Mouse (Mus musculus): ENCODE measurements around the gene Prss27. TPM values are rescaled to one million over a fixed set of nuclear protein-coding genes. Genes with fewer than 3 reads are reported as not detected.
A peak's percentile ranks its signal among the peaks of the same experiment; 100 is the strongest.
"Not testable (repeated sequence)": the region's sequence is repeated elsewhere in the genome, so short reads cannot be mapped to it uniquely, and the experiment has no call there.

The Prss27 gene
- polyA plus RNA-seq, 1 experiment, result not detected

DNA sequence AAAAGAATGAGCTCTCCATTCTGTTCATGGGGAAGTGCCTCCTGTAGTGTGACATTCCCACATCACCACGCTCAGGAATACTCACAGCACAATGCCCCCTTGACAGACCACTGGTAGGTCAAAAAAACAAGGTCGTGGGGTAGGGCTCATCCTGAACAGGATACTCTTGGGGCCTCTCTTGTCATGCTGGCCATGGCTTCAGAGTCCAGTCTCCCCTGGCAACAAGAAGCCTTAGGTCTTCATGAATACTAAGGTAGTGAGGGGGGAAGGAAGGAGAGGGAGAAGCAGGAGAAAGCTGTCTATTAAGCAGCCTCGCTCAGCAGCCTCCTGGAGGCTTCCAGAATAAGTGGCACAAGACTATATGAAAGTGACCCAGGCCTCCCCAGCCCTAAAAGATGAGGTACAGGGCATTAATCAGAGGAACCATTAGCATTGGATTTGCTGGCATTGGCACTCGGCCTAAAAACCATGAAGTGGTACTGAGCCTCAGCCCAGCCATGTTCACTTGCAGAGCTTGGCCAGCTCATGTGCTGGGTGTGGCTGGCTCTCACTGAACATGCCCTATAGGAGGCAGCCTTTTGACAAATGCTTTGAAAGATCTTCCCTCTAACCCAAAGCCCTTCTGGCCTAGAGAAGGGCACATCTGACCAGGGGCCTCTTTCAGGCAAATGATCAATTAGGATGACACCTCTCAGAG lies 24.7 kb downstream of the Prss27 start:
- Histone ChIP-seq H3K4me3 (replicated peaks; ENCODE audit: control insufficient read depth, low read depth, low read length) (no peak overlapping the region), H3K4me1 (ENCODE audit: control insufficient read depth, insufficient read depth, low read length) (no peaks in the 10 kb centered on the region), H3K27ac (ENCODE audit: control insufficient read depth, insufficient read depth, low read depth, low read length, poor library complexity) (no peak overlapping the region)
- no peak for TF ChIP-seq CTCF (IDR thresholded peaks at IDR 0.05; ENCODE audit: control insufficient read depth, insufficient read depth, low read length)
- no peak for TF ChIP-seq POLR2A (IDR thresholded peaks at IDR 0.05; ENCODE audit: borderline replicate concordance, control insufficient read depth, low read depth, low read length)
- whole genome bisulfite sequencing, result 79% methylated on average over 4 of the region's 4 CpGs

DNA sequence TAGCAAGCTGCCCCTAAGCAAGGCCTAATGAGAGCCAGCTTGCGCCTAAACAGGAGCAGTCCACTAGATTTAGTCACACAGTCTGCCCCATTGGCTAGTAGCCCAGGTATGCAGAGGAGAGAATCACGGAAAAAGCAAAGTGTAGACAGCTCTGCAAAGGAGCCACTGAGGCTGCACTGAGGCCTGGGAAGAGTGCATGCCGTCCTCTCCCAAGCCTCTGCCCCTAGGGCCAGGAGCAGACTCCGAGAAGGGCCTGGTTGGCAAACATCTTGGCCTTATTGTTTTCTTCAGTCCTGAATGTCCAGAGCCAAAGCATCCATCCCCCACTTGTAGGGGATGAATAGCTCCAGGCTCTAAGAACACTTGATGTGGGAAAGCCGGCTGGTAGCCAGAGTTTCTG lies 30.3 kb downstream of the Prss27 start:
- TF ChIP-seq POLR2A (IDR thresholded peaks at IDR 0.05; ENCODE audit: borderline replicate concordance, control insufficient read depth, low read depth, low read length) (no peak), CTCF (IDR thresholded peaks at IDR 0.05; ENCODE audit: control insufficient read depth, insufficient read depth, low read length) (no peak)
- WGBS, result 86% methylated on average over 5 of the region's 5 CpGs
- no peak overlapping the region for H3K27ac ChIP-seq (ENCODE audit: control insufficient read depth, insufficient read depth, low read depth, low read length, poor library complexity)
- no peak overlapping the region for H3K4me3 ChIP-seq (replicated peaks; ENCODE audit: control insufficient read depth, low read depth, low read length)
- H3K4me1 ChIP-seq (ENCODE audit: control insufficient read depth, insufficient read depth, low read length), result peaks cover 1% of the 10 kb centered on the region

DNA sequence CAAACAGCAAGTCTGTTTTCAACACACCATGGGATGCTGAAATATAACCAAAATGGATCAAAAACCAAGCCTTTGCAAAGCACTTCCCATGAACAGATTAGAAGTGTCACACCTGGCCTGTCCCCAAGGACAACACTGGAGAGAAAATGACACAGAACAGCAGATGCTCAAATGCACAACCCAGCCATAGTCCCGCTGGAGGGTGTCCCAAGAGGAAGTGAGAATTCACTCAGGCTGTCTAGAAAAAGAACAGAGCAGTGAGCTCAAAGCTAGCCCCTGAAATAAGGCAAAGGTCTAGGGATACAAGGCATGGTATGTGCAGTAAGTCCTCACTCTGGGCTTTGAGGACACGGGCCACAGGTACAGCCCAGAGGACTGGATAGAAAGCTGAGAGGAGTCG lies 31.6 kb downstream of the Prss27 start:
- no peak for TF ChIP-seq POLR2A (IDR thresholded peaks at IDR 0.05; ENCODE audit: borderline replicate concordance, control insufficient read depth, low read depth, low read length)
- no peak for TF ChIP-seq CTCF (IDR thresholded peaks at IDR 0.05; ENCODE audit: control insufficient read depth, insufficient read depth, low read length)
- WGBS, result 76% methylated on average over 3 of the region's 3 CpGs
- no peak overlapping the region for H3K4me3 ChIP-seq (replicated peaks; ENCODE audit: control insufficient read depth, low read depth, low read length)
- H3K27ac ChIP-seq (ENCODE audit: control insufficient read depth, insufficient read depth, low read depth, low read length, poor library complexity), result no peak overlapping the region
- H3K4me1 ChIP-seq (ENCODE audit: control insufficient read depth, insufficient read depth, low read length), result peaks cover 1% of the 10 kb centered on the region

DNA sequence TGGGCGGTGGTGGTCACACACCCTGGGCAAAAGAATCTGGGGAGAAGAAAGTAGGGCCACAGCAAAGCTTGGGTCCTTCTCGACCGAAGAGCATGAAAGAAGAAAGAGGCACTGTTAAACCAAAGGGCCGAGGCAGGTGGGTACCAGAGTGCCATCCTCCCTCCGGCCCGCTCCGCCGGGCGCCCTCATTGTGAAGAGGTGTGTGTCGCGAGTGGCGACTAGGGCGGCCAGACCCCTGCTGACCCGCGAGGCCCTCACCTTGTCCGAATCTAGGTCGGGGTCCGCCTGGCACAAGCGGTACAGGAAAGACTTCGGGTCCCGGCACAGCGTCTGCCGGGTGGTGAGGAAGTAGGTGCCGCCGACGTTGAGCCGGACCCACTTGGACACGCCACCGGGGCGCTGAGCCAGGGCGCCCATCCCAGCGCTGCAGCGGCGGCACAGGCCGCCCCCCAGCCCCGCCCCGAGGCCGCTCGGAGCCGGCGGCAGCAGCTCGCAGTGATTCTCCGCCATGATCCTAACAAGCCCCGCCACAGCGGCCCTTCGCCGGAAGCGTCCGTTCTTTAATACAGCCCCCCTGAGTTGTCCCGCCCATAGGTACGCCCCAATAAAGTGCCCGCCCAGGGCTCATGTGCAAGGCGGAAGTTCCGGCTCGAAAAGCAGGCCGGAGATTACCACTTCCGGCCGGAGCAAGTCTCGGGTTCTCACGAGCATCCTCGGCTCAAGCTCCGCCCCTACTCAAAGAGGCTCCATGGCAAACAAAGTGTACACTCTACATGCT lies 35.2 kb downstream of the Prss27 start, which contains the start of gene Kctd5:
Gene Kctd5 (minus strand): TSS at position 567 of the 778 bp plus-strand sequence.
- Histone ChIP-seq H3K27ac (ENCODE audit: control insufficient read depth, insufficient read depth, low read depth, low read length, poor library complexity) (peak within 1 kb of the TSS; percentile 56), H3K4me3 (replicated peaks; ENCODE audit: control insufficient read depth, low read depth, low read length) (peak within 1 kb of the TSS; percentile 92), H3K4me1 (ENCODE audit: control insufficient read depth, insufficient read depth, low read length) (peaks cover 1% of the 10 kb centered on the region)
- TF ChIP-seq POLR2A (IDR thresholded peaks at IDR 0.05; ENCODE audit: borderline replicate concordance, control insufficient read depth, low read depth, low read length), result peak; percentile 56; the same call in 1 of the 2 replicates
- no peak for TF ChIP-seq CTCF (IDR thresholded peaks at IDR 0.05; ENCODE audit: control insufficient read depth, insufficient read depth, low read length)
- WGBS, result under 1% methylated on average over 62 of the region's 62 CpGs

DNA sequence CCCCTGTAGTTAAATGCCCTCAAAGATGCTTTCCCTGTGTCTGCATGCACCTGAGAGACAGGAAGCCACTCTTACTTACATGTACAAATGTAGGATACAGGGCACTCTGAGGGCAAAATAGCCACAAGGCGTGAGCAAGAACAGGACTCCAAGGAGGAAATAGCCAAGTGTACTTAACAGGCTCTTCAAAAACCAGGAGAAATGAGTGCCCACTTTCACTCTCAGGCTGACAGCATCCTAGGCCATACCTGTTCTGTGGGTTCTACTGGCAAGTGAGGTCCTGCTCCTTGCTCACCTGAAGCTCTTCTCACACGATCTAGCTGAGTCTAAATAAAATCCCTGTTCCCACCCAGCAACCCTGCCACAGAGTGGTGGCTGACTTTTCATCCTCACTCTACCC lies 39.2 kb downstream of the Prss27 start:
- no peak overlapping the region for H3K27ac ChIP-seq (ENCODE audit: control insufficient read depth, insufficient read depth, low read depth, low read length, poor library complexity)
- TF ChIP-seq CTCF (IDR thresholded peaks at IDR 0.05; ENCODE audit: control insufficient read depth, insufficient read depth, low read length), result no peak
- TF ChIP-seq POLR2A (IDR thresholded peaks at IDR 0.05; ENCODE audit: borderline replicate concordance, control insufficient read depth, low read depth, low read length), result no peak
- no peak overlapping the region for H3K4me3 ChIP-seq (replicated peaks; ENCODE audit: control insufficient read depth, low read depth, low read length)
- H3K4me1 ChIP-seq (ENCODE audit: control insufficient read depth, insufficient read depth, low read length), result no peaks in the 10 kb centered on the region; the same call in 1 of the 2 replicates
- 85% methylated on average over 2 of the region's 2 CpGs for WGBS

DNA sequence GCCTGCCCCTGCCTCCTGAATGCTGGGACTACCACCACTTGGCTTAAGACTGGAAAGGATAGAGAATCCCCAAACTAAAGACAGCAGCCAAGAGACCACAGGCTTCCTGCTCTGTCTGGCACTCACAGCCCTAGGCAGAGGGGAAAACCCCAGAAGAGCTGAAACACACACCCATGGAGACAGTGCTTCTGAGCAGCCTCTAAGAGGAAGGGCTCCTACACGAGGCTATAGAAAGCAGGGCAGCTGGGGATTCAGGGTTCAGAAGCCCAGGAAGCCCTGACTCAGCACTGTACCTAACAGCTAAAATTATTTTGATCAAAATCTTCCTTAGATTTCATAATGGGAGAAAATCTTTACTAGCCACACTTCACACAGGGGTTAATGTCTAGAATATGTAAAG lies 46.6 kb downstream of the Prss27 start:
- TF ChIP-seq POLR2A (IDR thresholded peaks at IDR 0.05; ENCODE audit: borderline replicate concordance, control insufficient read depth, low read depth, low read length) (no peak), CTCF (IDR thresholded peaks at IDR 0.05; ENCODE audit: control insufficient read depth, insufficient read depth, low read length) (no peak)
- H3K4me1 ChIP-seq (ENCODE audit: control insufficient read depth, insufficient read depth, low read length), result no peaks in the 10 kb centered on the region
- no peak overlapping the region for H3K4me3 ChIP-seq (replicated peaks; ENCODE audit: control insufficient read depth, low read depth, low read length)
- H3K27ac ChIP-seq (ENCODE audit: control insufficient read depth, insufficient read depth, low read depth, low read length, poor library complexity), result no peak overlapping the region
- 24% methylated on average over 1 of the region's 1 CpGs for WGBS

DNA sequence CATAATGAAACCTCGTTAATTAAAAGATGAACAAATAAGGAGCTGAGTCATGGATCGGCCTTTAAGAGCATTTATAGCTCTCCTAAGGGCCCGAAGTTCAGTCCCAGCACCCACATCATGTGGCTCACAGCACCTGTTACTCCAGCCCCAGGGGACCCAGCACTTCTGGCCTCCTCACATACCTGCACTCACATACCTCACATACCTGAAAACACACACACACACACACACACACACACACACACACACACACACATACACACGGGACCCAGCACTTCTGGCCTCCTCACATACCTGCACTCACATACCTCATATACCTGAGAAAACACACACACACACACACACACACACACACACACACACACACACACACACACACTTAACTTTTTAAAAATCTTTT lies 48.5 kb downstream of the Prss27 start:
- H3K27ac ChIP-seq (ENCODE audit: control insufficient read depth, insufficient read depth, low read depth, low read length, poor library complexity); H3K4me1 ChIP-seq (ENCODE audit: control insufficient read depth, insufficient read depth, low read length); H3K4me3 ChIP-seq (replicated peaks; ENCODE audit: control insufficient read depth, low read depth, low read length): not testable (repeated sequence)
- 85% methylated on average over 4 of the region's 4 CpGs for WGBS

DNA sequence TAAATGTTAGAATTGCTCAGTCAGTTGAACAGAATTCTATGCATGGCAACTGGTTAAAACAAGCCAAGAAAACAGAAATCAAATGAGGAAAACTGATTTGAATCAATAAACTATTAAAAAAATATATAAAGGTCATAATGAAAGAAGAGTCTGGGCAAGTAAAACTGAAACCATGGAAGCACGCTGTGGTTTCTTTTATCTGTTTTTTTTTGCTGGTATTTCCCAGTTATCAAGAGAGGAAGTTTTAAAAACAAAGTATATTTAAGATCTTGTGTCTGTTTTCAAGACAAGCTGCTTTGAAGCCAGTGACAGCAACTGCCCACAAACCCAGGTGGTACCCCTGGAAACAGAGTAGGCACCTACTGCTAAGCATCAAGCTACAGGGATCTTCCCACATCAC lies 52.6 kb downstream of the Prss27 start:
- no peak for TF ChIP-seq POLR2A (IDR thresholded peaks at IDR 0.05; ENCODE audit: borderline replicate concordance, control insufficient read depth, low read depth, low read length)
- TF ChIP-seq CTCF (IDR thresholded peaks at IDR 0.05; ENCODE audit: control insufficient read depth, insufficient read depth, low read length), result no peak
- WGBS, result 50% methylated on average over 1 of the region's 1 CpGs
- Histone ChIP-seq H3K4me3 (replicated peaks; ENCODE audit: control insufficient read depth, low read depth, low read length) (no peak overlapping the region), H3K4me1 (ENCODE audit: control insufficient read depth, insufficient read depth, low read length) (no peaks in the 10 kb centered on the region), H3K27ac (ENCODE audit: control insufficient read depth, insufficient read depth, low read depth, low read length, poor library complexity) (no peak overlapping the region)

Other genes with a start within 250 kb of the Prss27 start
- 328 and 487 TPM in 2 replicates for gene Srrm2, start 247.6 kb upstream of the Prss27 start, polyA plus RNA-seq (2011; ENCODE audit: insufficient read depth, insufficient read length, low replicate concordance, missing spikeins)
- gene Elob, start 209.0 kb upstream of the Prss27 start, polyA plus RNA-seq (2011; ENCODE audit: insufficient read depth, insufficient read length, low replicate concordance, missing spikeins), result 185 and 239 TPM in 2 replicates
- not detected in 2 replicates for gene Prss33, start 202.1 kb upstream of the Prss27 start, polyA plus RNA-seq (2011; ENCODE audit: insufficient read depth, insufficient read length, low replicate concordance, missing spikeins)
- not detected in 2 replicates for gene Prss32, start 194.3 kb upstream of the Prss27 start, polyA plus RNA-seq (2011; ENCODE audit: insufficient read depth, insufficient read length, low replicate concordance, missing spikeins)
- gene Prss41, start 194.0 kb upstream of the Prss27 start, polyA plus RNA-seq (2011; ENCODE audit: insufficient read depth, insufficient read length, low replicate concordance, missing spikeins), result not detected in 2 replicates
- gene Prss21, start 170.1 kb upstream of the Prss27 start, polyA plus RNA-seq (2011; ENCODE audit: insufficient read depth, insufficient read length, low replicate concordance, missing spikeins), result not detected in 2 replicates
- not detected in 2 replicates for gene Dcpp1, start 157.3 kb upstream of the Prss27 start, polyA plus RNA-seq (2011; ENCODE audit: insufficient read depth, insufficient read length, low replicate concordance, missing spikeins)
- gene Dcpp2, start 157.3 kb upstream of the Prss27 start, polyA plus RNA-seq (2011; ENCODE audit: insufficient read depth, insufficient read length, low replicate concordance, missing spikeins), result not detected in 2 replicates
- not detected in 2 replicates for gene Dcpp3, start 120.7 kb upstream of the Prss27 start, polyA plus RNA-seq (2011; ENCODE audit: insufficient read depth, insufficient read length, low replicate concordance, missing spikeins)
- gene Sbp, start 96.5 kb upstream of the Prss27 start, polyA plus RNA-seq (2011; ENCODE audit: insufficient read depth, insufficient read length, low replicate concordance, missing spikeins), result not detected in 2 replicates
- not detected in 2 replicates for gene Sbpl, start 82.9 kb upstream of the Prss27 start, polyA plus RNA-seq (2011; ENCODE audit: insufficient read depth, insufficient read length, low replicate concordance, missing spikeins)
- 6.8 TPM in 1 of 2 replicates, not detected in the other for gene Prss30, start 57.6 kb upstream of the Prss27 start, polyA plus RNA-seq (2011; ENCODE audit: insufficient read depth, insufficient read length, low replicate concordance, missing spikeins)
- gene Prss22, start 40.0 kb upstream of the Prss27 start, polyA plus RNA-seq (2011; ENCODE audit: insufficient read depth, insufficient read length, low replicate concordance, missing spikeins), result not detected in 2 replicates
- 11.4 and 13.6 TPM in 2 replicates for gene Kctd5, start 35.3 kb downstream of the Prss27 start, polyA plus RNA-seq (2011; ENCODE audit: insufficient read depth, insufficient read length, low replicate concordance, missing spikeins)
- gene Pdpk1, start 112.8 kb downstream of the Prss27 start, polyA plus RNA-seq (2011; ENCODE audit: insufficient read depth, insufficient read length, low replicate concordance, missing spikeins), result 15.7 and 18.7 TPM in 2 replicates
- 24.9 and 57.8 TPM in 2 replicates for gene Amdhd2, start 125.6 kb downstream of the Prss27 start, polyA plus RNA-seq (2011; ENCODE audit: insufficient read depth, insufficient read length, low replicate concordance, missing spikeins)
- gene Atp6v0c, start 131.6 kb downstream of the Prss27 start, polyA plus RNA-seq (2011; ENCODE audit: insufficient read depth, insufficient read length, low replicate concordance, missing spikeins), result 159 and 256 TPM in 2 replicates
- 4.2 and 10.6 TPM in 2 replicates for gene Tbc1d24, start 167.4 kb downstream of the Prss27 start, polyA plus RNA-seq (2011; ENCODE audit: insufficient read depth, insufficient read length, low replicate concordance, missing spikeins)
- 0.27 and 0.37 TPM in 2 replicates for gene Ntn3, start 171.4 kb downstream of the Prss27 start, polyA plus RNA-seq (2011; ENCODE audit: insufficient read depth, insufficient read length, low replicate concordance, missing spikeins)
- 11.7 and 15.1 TPM in 2 replicates for gene Tedc2, start 182.7 kb downstream of the Prss27 start, polyA plus RNA-seq (2011; ENCODE audit: insufficient read depth, insufficient read length, low replicate concordance, missing spikeins)
- gene Ccnf, start 213.3 kb downstream of the Prss27 start, polyA plus RNA-seq (2011; ENCODE audit: insufficient read depth, insufficient read length, low replicate concordance, missing spikeins), result 58.4 and 73.9 TPM in 2 replicates

Measured in bone marrow, adult 2 months (tissue).